Mouse (Mus musculus): ENCODE measurements around the gene Bub1b.

- TF ChIP-seq CTCF (IDR thresholded peaks at IDR 0.05; ENCODE audit: low read depth), result no peak
- TF ChIP-seq EP300 (IDR thresholded peaks at IDR 0.05; ENCODE audit: low read depth), result no peak
Observed at GRCm38 (mm10) chr2:118604091-118604490, 6.1 kb downstream of the Bub1b start.

Data from liver, postnatal 0 days (tissue).